Mouse (Mus musculus) liver, postnatal 0 days (tissue): ENCODE measurements around the gene Sugt1.

Experiments used
- CTCF ChIP-seq: sonication (generic); IDR thresholded peaks from 2 replicates; pipeline ENCODE4 v1.5.1; 2016; ENCODE audit warnings: antibody characterized with exemption, low read depth
- EP300 ChIP-seq: IDR thresholded peaks from 2 replicates; pipeline ENCODE4 v1.6.1; 2016; ENCODE audit warnings: antibody characterized with exemption, low read depth, mild to moderate bottlenecking

- TF ChIP-seq CTCF (no peak), EP300 (no peak)
These were observed 29.7 kb upstream of the Sugt1 start for GRCm38 (mm10) chr14:79557796-79558195.
